Mouse (Mus musculus) kidney, adult 2 months (tissue): ENCODE results near the gene Frmd4b.

Experiments used
- CTCF ChIP-seq: fragments of 200-500 bp; conservative IDR thresholded peaks from 2 replicates; pipeline ENCODE4 v1.5.1; 2011; ENCODE audit warnings: low read depth, mild to moderate bottlenecking, control low read depth, low read length, moderate library complexity, mixed read lengths; ENCODE audit not compliant: insufficient read depth, insufficient read length
- POLR2A ChIP-seq: fragments of 200-500 bp; IDR thresholded peaks from one replicate; pipeline ENCODE4 v1.6.1; 2011; ENCODE audit warnings: low read depth, low read length, control low read depth

GRCm38 (mm10) chr6:97577349-97577748 is 40.0 kb downstream of the Frmd4b start:
- TF ChIP-seq CTCF = no peak
- TF ChIP-seq POLR2A = no peak
